Mouse (Mus musculus) brain, embryonic 14.5 days (tissue): ENCODE data around the gene Rtn4rl1. TPM values are rescaled to one million over a fixed set of nuclear protein-coding genes. Genes with fewer than 3 reads are reported as not detected.

Experiments
- DNase-seq: peaks from one replicate; pipeline ENCODE4 v3.0.0-alpha.2; 2011; ENCODE audit warnings: low read depth
- CTCF ChIP-seq: fragments of 200-500 bp; IDR thresholded peaks from 2 replicates; pipeline ENCODE4 v1.5.1; 2012; ENCODE audit warnings: inconsistent platforms, mild to moderate bottlenecking, moderate library complexity, borderline replicate concordance; ENCODE audit not compliant: insufficient read depth, insufficient read length; ENCODE audit errors: extremely low read depth
- POLR2A ChIP-seq: fragments of 200-500 bp; IDR thresholded peaks from 2 replicates; pipeline ENCODE4 v1.6.1; 2012; ENCODE audit warnings: mild to moderate bottlenecking, inconsistent platforms, borderline replicate concordance; ENCODE audit not compliant: poor library complexity, insufficient read depth, insufficient read length, severe bottlenecking; ENCODE audit errors: extremely low read depth
- polyA plus RNA-seq: library from polyadenylated mRNA; depleted of rRNA; stranded (reverse); fragments of >200 nt; gene quantifications from 2 replicates; pipeline ENCODE4 v1.2.3, GENCODE M21; 2012

Rtn4rl1 gene
- polyA plus RNA-seq, 1 experiment, result 12.1 TPM

- TF ChIP-seq POLR2A, result no peak
- TF ChIP-seq CTCF, result peak; percentile 18; the same call in 1 of the 2 replicates
- DNase-seq, result no peak
Observed at GRCm38 (mm10) chr11:75264550-75264949, 71.0 kb downstream of the Rtn4rl1 start.

DNA sequence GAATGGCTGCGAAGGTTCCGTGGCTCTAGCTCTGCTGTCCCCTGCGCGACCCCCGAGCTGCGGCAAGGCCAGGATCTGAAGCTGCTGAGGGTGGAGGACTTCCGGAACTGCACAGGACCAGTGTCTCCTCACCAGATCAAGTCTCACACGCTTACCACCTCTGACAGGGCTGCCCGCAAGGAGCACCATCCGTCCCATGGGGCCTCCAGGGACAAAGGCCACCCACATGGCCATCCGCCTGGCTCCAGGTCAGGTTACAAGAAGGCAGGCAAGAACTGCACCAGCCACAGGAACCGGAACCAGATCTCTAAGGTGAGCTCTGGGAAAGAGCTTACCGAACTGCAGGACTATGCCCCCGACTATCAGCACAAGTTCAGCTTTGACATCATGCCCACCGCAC lies 72.0 kb downstream of the Rtn4rl1 start:
- DNase-seq, result no peak
- TF ChIP-seq POLR2A, result no peak
- no peak for TF ChIP-seq CTCF

DNA sequence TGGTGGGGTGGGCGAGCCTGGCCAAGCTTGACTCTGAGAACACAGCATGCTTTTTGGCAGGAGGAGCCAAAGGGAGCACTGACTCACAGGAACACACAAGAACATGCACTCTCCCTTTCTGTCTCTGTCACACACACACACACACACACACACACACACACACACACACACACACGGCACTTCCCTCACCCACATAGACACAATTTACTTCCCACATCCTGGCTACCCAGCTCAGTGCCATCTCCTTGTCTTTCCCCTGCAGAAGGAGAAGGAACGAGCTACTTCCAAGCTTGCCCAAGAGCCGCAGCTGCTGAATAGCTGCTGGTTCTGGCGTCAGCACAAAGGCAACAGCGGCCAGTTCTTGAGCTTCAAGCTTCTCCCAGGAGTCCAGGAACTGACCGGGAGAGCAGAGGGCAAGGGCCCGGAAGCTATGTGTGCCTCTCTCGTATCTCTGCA lies 74.3 kb downstream of the Rtn4rl1 start:
- TF ChIP-seq CTCF, result no peak
- TF ChIP-seq POLR2A, result no peak
- peak; percentile 50 for DNase-seq

- peak; percentile 1 for DNase-seq
- TF ChIP-seq CTCF, result no peak
- no peak for TF ChIP-seq POLR2A
Observed at GRCm38 (mm10) chr11:75268492-75268891, 74.9 kb downstream of the Rtn4rl1 start.

DNA sequence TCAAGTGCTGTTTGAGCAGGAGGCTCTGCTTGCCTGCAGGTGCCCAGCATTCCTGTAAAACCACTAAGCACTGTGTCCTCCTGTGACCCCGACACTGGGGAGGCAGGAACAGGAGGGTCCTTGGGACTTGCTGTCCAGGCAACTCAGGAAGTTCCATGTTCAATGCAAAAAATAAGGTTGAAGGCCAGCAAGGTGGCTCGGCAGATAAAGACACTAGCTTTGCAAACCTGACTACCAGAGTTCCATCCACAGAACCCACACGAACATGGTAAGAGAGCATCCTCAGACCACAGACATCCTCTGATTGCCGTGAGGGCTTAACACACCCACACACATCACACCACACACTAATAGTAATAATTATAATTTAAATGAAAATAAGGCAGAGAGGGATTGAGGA lies 75.6 kb downstream of the Rtn4rl1 start:
- no peak for DNase-seq
- no peak for TF ChIP-seq POLR2A
- no peak for TF ChIP-seq CTCF

DNA sequence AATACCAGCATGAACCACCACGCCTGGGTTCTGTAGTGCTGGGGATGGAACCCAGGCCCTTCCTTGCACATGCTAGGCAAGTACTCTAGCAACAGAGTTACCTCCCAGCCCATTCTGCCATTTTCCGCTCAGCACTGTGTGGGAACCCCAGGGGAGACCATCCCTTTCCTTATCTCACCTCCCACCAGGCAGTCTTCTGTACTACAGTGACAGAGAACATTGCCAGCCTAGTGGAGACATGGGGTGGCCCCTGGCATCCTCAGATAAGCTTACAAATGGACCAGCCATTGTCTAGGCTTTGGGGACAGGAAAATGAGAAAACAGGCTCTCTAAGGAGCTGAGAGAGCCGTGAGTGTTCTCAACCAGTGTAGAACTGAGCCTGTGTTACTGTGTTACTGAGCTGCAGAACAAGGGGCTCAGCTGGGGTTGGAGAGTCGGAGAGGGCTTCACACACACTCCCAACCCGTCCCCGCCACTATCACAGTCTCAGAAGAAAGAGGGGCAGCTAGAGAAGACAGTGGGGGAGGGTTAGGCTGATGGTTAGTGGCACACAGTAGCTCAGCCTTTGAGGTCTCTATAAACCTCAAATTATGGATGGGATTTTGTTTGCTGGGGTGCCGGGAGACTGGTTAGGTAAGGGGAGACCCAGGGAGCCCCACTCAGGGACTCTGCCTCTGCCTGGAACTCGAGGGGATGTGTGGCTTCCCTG lies 76.8 kb downstream of the Rtn4rl1 start:
- no peak for TF ChIP-seq CTCF
- no peak for TF ChIP-seq POLR2A
- peak; percentile 9 for DNase-seq

DNA sequence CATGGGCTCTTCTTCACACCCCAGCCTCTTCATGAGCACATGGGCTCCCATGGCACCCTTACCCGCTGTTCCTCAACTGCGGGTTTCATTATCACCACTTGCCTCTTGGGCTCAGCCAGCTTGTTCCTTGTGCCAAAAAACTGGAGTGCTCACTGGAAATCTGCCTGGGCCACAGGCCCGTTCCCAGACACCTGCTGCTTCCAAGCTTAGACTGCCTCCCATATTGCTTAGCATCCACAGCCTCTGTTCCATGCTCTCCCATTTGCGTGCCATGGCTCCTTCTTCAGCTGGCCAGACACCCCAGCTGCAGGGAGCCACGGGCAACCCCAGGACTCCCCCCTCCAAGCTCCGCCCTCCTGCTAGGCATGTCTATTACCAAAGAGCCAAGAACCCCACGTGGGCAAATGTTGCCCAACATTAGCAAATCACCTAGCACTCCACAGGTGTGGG lies 77.4 kb downstream of the Rtn4rl1 start:
- peak; percentile 82 for DNase-seq
- TF ChIP-seq CTCF (no peak), POLR2A (no peak)

DNA sequence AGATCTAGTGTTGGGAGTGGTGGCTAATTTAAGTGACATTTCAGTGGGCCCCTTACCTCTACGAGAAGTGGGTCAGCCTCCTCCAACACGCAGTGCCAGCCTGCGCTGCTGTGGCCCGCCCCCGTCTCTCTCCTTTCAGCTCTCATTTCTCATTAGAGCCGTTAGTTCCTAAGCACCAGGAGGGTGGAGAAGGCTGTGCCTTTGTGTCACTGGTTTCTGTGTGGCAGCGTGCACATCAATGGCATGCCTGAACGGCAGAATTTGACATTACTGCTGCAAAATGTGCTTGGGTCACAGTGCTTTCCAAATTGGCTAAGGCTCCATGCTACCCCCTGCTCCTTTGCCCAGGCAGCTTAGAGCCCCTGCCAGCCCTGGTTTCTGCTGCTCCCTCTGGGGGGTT lies 79.9 kb downstream of the Rtn4rl1 start:
- TF ChIP-seq CTCF, result no peak
- TF ChIP-seq POLR2A, result no peak
- DNase-seq, result peak; percentile 82

DNA sequence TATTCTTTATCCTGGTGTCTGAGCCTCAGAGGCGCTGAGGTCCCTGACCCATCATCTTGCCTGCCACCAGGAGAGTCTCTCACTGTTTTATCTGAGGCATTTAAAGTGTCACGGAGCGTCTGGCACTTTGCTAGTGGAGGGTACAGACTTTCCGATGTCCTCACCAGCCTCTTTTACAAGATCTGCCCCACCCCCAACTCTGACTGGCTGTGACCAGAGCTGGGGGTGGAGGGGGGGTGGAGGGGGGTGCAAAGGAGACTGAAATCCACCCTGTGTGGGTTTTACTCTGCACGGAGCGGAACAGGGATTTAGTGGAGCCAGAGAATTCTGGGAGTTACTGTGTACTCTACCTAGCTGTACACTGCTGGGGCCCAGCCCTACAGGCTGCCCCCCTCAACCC lies 81.5 kb downstream of the Rtn4rl1 start:
- TF ChIP-seq POLR2A, result no peak
- no peak for TF ChIP-seq CTCF
- no peak for DNase-seq

GRCm38 (mm10) chr11:75278115-75278514 lies 84.5 kb downstream of the Rtn4rl1 start:
- no peak for DNase-seq
- TF ChIP-seq POLR2A (no peak), CTCF (no peak)

DNA sequence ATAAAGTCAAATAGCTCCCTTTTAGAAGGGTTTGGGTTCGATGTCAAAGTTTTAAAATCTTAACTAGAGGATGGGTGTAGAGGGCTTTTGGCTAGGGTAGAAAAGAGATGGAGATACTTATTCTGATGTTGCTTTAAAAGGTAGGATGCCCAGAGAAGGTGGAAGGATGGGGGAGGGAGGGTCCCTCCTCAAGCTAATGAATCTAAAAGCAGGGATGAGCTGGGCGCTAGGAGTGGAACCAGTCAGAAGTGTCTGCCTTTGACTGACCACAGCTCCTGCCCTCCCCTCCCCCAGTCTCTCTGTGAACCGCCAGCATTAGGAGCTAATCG lies 85.4 kb downstream of the Rtn4rl1 start:
- DNase-seq, result no peak
- no peak for TF ChIP-seq CTCF
- no peak for TF ChIP-seq POLR2A

GRCm38 (mm10) chr11:75279342-75280065 lies 85.9 kb downstream of the Rtn4rl1 start:
- TF ChIP-seq POLR2A (no peak), CTCF (no peak)
- no peak for DNase-seq

DNA sequence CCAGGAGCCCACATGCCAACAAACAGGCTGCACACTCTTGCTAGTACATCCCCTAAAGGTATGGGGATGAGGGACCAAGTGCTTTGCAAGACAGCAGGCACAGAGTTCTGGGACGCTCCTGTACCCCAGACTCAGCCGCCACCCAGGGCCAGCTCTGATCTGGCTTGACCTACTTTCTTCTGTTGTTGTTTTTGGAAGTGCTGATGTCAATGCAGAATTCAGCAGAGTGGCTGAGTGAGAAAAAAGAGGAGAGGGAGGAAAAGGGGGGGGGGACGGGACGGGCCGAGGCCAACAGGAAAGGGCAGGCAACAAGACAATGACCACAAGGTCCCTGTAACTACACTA lies 86.5 kb downstream of the Rtn4rl1 start:
- no peak for DNase-seq
- TF ChIP-seq POLR2A (no peak), CTCF (no peak)
